Mouse (Mus musculus): ENCODE measurements at regions not wholly inside any gene's neighbourhood (a gene's known extent, or its start where the extent isn't known, plus 50 kb on each side); places are given as distances from the start of the nearest gene placed in this dataset.
"Not testable (repeated sequence)": the region's sequence is repeated elsewhere in the genome, so short reads cannot be mapped to it uniquely, and the experiment has no call there.

- no peak for DNase-seq (ENCODE audit: low read depth, low spot score)
Observed at GRCm38 (mm10) chr5:40908803-40909202, 799.2 kb downstream of the Rab28 start.

GRCm38 (mm10) chr5:40901742-40902141 is 806.2 kb downstream of the Rab28 start:
- no peak for DNase-seq (ENCODE audit: low read depth, low spot score)

- no peak for DNase-seq (ENCODE audit: low read depth, low spot score)
Observed at GRCm38 (mm10) chr5:40882886-40883285, 825.1 kb downstream of the Rab28 start.

GRCm38 (mm10) chr5:40877756-40878155 is 830.2 kb downstream of the Rab28 start:
- DNase-seq (ENCODE audit: low read depth, low spot score), result no peak

GRCm38 (mm10) chr5:40862349-40862748 is 845.6 kb downstream of the Rab28 start:
- DNase-seq (ENCODE audit: low read depth, low spot score), result not testable (repeated sequence)
